Mouse (Mus musculus): ENCODE results near the gene Prph. TPM values are rescaled to one million over a fixed set of nuclear protein-coding genes. Genes with fewer than 3 reads are reported as not detected.
"Not testable (repeated sequence)": the region's sequence is repeated elsewhere in the genome, so short reads cannot be mapped to it uniquely, and the experiment has no call there.

Gene Prph
- total RNA-seq, 2 experiments from 2014 or later: 1.7 to 6.2 TPM

GRCm38 (mm10) chr15:99065557-99066165 lies 10.7 kb downstream of the Prph start:
- no peak for DNase-seq (ENCODE audit: low spot score in 2 of 2)
- intact Hi-C loops (cut with DNase I): no loop called here

- DNase-seq (ENCODE audit: low spot score in 2 of 2): no peak
- intact Hi-C loops (cut with DNase I): loop anchor here (10.0 kb wide), 1 partner anchor 47 kb away; the partner anchor contains the start of gene Tuba1c
Measured at GRCm38 (mm10) chr15:99071988-99072387, 17.0 kb downstream of the Prph start.

- intact Hi-C loops (cut with DNase I): loop anchor here (10.0 kb wide), 1 partner anchor 49 kb away; the partner anchor contains the start of gene Tuba1c
- no peak for DNase-seq (ENCODE audit: low spot score in 2 of 2)
Measured at GRCm38 (mm10) chr15:99074019-99074599, 19.1 kb downstream of the Prph start, which contains the start of gene Troap. Troap (plus strand) TSS chr15:99074575.

DNA sequence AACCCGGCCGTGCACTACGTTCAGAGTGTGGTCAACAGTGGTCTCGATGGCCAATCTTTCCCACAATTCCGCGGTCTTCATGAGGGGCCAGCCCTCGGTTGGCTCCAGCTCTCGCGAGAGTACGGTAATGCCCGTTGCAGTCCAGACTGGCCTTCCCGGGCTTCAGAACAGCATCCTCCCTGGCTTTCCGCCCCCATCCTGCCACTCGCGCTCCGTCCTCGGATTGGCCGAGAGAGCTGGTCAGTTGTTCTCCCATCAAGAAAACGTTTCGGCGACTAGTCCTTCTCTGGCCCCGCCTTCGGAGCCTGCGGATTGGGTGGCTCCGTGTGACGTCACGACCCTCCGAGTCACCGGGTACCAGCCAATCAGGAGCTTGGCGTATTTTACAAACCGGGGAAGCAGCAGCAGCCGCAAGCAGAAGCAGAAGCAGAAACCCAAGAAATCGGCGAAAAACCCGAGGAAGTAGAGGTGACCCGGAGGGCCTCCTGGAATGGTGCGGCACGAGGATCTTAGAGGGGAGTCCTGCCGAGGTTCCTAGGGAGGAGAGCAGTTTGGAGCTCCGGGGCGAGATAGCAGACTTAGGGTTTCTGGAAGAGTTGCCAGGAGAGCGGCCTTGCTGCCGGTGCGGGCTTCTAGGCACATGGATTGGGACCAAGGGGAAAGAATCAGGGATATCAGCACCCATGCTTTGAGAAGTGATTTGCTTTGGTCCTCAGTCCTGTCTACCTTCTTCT lies 19.8 kb downstream of the Prph start:
- intact Hi-C loops (cut with DNase I): loop anchor here (10.0 kb wide), 1 partner anchor 50 kb away; the partner anchor contains the start of gene Tuba1c

GRCm38 (mm10) chr15:99076011-99076410 lies 21.0 kb downstream of the Prph start:
- DNase-seq (ENCODE audit: low spot score in 2 of 2): not testable (repeated sequence)
- intact Hi-C loops (cut with DNase I): loop anchor here (10.0 kb wide), 1 partner anchor 51 kb away; the partner anchor contains the start of gene Tuba1c

More for the DNA sequence above, 19.8 kb downstream of the Prph start:
- peak; percentile 98 for DNase-seq (ENCODE audit: low spot score in 2 of 2)

- intact Hi-C loops (cut with DNase I): loop anchor here (10.0 kb wide), 1 partner anchor 54 kb away; the partner anchor contains the start of gene Tuba1c
- DNase-seq (ENCODE audit: low spot score in 2 of 2): no peak
Measured at GRCm38 (mm10) chr15:99078181-99078910, 23.4 kb downstream of the Prph start.

DNA sequence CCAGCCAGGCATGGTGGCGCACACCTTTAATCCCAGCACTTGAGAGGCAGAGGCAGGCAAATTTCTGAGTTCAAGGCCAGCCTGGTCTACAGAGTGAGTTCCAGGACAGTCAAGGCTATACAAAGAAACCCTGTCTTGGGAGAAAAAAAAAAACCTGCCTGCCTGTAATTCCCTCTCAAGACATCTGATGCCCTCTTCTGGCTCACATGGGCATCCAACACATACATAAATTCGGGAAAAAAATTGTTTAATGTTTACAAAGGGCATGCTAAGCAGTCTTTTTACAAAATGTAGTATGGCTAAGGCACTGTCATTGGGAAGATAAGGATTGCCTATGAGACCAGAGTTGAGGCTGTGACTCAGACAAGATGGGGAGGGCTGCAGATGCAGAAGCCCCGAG lies 24.8 kb downstream of the Prph start:
- no peak for DNase-seq (ENCODE audit: low spot score in 2 of 2)
- intact Hi-C loops (cut with DNase I): loop anchor here (10.0 kb wide), 2 partner anchors 55 to 115 kb away; partner anchors contain the start of gene Tuba1c

DNA sequence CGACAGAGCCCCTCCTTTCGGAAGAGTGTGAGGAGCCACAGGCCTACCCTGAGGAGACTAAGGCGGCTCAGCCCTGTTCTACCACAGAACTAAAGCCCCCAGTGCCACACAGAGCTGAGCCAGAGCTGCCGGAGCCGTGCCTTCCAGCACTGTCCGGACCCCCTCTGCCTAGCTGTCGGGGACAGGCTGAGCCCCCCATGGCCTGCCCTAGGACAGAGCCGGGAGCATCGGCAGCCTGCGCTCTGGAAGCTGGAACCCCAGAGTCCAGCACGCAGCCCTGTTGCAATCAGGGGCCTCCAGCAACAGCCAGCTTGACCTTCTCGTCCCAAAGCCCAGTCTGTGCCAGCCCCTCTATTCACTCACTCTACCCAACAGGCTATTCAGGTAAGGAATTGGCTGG lies 27.3 kb downstream of the Prph start:
- DNase-seq (ENCODE audit: low spot score in 2 of 2): no peak
- intact Hi-C loops (cut with DNase I): loop anchor here (10.0 kb wide), 1 partner anchor 112 kb away; no protein-coding TSS in a partner anchor

DNA sequence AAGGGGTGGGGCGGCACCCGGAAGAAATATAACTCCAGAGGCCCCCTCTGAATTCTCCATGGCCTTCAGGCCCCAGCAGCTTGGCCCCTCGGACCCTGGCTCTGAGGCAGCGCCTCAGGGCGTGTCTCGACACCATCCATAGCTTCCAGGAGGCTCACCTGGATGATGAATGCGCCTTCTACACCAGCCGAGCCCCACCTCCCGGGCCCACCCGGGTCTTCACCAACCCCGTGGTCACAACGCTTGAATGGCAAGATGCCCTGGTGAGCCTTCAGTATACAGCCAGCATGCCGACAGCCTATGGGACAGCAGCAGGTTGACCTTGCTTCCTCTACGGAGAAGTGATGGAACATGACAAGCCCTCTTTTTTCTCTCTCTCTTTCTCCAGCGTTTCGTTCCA lies 27.9 kb downstream of the Prph start:
- DNase-seq (ENCODE audit: low spot score in 2 of 2): no peak
- intact Hi-C loops (cut with DNase I): loop anchor here (10.0 kb wide), 1 partner anchor 112 kb away; no protein-coding TSS in a partner anchor

DNA sequence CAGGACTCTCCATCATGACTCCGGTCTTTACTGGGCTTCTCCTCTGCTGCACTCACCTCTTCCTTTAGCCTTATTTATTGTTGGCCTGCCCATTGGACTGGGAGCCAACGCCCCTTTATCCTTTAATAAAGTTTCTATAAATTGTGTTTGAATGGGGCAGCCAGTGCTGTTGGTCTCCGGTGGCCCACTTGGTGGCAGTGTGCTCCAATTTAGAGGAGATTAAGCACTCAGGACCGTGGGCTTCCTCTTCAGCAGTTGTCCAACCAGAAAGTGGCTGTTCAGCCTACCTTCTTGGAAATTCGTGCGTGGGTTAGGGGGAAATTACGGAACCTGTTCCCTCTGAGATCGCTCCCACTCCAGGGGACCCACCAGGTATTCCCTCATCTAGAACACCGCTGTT lies 28.3 kb downstream of the Prph start:
- intact Hi-C loops (cut with DNase I): loop anchor here (10.0 kb wide), 1 partner anchor 112 kb away; no protein-coding TSS in a partner anchor
- peak; percentile 37 to 65 for DNase-seq (ENCODE audit: low spot score in 2 of 2)

- DNase-seq (ENCODE audit: low spot score in 2 of 2): no peak
- intact Hi-C loops (cut with DNase I): loop anchor here (10.0 kb wide), 1 partner anchor 111 kb away; no protein-coding TSS in a partner anchor
Measured at GRCm38 (mm10) chr15:99083867-99084557, 29.0 kb downstream of the Prph start.

DNA sequence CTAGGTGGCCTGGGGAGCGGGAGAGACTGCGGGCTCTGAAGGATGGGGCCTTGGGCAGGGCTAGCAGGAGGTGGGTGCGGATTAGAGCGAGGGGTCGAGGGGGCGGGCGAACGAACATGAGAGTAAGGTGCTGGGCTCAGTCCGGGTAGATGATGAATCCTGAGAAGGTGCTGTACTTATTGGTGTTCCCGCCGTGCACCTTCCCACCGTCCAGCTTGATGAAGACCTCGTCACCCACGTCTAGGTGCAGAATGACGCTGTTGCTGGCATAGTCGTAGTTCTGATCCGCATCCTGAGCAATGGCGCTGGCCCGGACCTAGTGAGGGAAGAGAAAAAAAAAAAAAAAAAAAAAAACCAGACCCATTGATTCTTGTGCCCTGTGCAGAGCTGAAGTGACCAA lies 29.6 kb downstream of the Prph start:
- intact Hi-C loops (cut with DNase I): loop anchor here (10.0 kb wide), 1 partner anchor 110 kb away; no protein-coding TSS in a partner anchor
- DNase-seq (ENCODE audit: low spot score in 2 of 2): no peak

- intact Hi-C loops (cut with DNase I): loop anchor here (10.0 kb wide), 1 partner anchor 109 kb away; no protein-coding TSS in a partner anchor
- DNase-seq (ENCODE audit: low spot score in 2 of 2): no peak
Measured at GRCm38 (mm10) chr15:99085997-99086396, 31.0 kb downstream of the Prph start.

DNA sequence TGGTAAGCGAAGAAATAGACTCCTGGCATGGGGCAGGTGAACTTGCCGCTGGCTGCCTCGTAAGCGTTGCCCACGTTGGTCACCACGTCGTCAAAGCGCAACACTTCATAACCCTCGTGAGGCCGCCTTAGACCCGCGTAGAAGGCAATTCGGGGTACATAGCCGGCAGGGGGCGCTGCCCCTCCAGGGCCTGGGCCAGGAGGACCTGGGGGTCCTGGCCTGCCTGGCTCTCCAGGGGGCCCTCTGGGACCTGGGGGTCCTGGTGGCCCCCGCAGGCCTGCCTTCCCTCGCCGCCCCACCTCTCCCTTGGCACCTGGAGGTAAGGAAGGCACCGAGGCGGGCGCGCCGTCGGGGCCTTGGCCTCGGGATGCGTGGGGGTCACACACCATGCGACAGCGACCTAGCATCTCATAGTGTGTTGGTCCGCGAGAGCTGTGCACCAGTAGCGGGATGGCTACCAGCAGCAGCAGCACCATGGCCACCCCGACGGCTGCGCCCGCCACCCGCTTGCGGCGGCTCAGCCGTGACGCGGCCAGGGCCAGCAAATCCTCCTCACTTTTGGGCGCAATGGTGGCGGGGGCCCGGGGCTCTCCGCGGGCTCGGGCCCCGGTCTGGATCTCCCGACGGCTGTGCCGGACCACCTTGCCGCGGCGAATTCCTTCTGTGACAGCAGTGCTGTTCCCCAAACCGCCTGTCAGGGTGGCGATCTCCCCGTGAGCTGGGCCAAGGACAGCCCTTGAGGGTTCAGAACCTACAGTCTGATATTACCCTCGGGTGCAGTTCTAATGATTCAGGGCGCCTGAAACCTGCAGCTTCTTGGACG lies 32.5 kb downstream of the Prph start, which contains the start of gene C1ql4:
TSS of gene C1ql4 (minus strand) at position 565 of the 823 bp plus-strand sequence.
- DNase-seq (ENCODE audit: low spot score in 2 of 2): no peak
- intact Hi-C loops (cut with DNase I): loop anchor here (10.0 kb wide), 1 partner anchor 107 kb away; no protein-coding TSS in a partner anchor

- intact Hi-C loops (cut with DNase I): loop anchor here (10.0 kb wide), 1 partner anchor 107 kb away; no protein-coding TSS in a partner anchor
- peak; percentile 52 to 66 for DNase-seq (ENCODE audit: low spot score in 2 of 2)
Measured at GRCm38 (mm10) chr15:99088292-99088691, 33.3 kb downstream of the Prph start.

DNA sequence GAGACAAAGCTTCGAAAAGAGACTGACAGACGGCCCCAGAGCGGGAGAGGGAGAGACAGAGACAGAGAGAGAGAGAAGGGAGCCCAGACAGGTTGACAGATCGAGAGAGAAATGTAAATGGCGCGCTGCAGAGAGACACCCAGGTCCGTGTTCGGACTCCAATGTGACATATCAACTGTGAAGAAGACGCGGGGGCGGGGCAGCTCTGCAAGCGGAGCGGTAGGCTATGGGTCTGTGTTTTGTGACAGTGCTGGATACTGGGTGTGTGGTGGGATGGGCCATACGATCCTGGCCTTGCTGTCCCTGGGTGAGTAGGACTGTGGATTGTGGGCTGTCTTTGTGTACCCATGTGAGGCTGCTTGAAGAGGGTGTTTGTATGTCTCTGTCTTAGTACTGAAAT lies 34.1 kb downstream of the Prph start:
- DNase-seq (ENCODE audit: low spot score in 2 of 2): no peak
- intact Hi-C loops (cut with DNase I): loop anchor here (10.0 kb wide), 1 partner anchor 106 kb away; no protein-coding TSS in a partner anchor

- intact Hi-C loops (cut with DNase I): no loop called here
- DNase-seq (ENCODE audit: low spot score in 2 of 2): no peak
Measured at GRCm38 (mm10) chr15:99092870-99093269, 37.9 kb downstream of the Prph start, which contains the start of gene Dnajc22. Dnajc22 (plus strand) TSS chr15:99093170.
